Mouse (Mus musculus): ENCODE results near the gene Dse.

The Dse gene

DNA sequence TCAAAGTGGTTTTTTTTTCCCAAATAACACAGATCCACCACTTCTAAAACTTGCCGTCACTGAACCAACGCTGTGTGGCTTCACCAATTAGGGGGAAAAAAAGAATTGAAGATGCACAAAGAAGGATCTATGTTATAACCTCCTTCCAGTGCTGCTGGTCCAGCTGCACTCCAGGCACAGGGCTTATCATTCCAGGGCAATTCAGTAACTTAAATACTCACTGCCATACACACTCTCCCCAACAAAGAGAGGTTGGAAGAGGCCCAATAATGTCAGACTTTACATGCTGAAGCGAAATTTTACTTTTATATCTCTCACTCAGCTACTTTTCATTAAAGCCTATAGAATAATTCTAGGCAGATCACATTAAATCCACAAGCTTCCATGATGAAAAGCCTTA, 8.9 kb downstream of the Dse start:
- no peak for DNase-seq (ENCODE audit: low spot score)

DNA sequence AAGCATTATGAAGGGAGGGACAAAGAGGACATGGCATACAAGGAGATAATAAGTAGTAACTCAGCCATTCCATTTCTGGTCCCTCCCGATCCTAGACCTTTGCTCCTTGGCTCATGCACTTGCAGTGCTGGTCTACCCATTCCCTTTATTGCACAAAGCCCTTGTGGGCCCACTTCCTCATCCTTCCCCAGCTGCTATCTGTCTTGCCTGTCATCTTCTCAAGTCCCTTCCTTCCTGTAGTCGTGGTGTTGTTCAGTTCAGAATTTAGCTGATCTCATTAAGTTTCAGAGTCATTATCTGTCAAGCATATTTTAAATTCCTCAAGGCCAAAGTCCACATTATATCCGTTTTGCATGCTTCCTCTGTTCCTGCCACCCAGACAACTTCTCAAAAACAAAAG, 9.5 kb downstream of the Dse start:
- DNase-seq (ENCODE audit: low spot score) = no peak

DNA sequence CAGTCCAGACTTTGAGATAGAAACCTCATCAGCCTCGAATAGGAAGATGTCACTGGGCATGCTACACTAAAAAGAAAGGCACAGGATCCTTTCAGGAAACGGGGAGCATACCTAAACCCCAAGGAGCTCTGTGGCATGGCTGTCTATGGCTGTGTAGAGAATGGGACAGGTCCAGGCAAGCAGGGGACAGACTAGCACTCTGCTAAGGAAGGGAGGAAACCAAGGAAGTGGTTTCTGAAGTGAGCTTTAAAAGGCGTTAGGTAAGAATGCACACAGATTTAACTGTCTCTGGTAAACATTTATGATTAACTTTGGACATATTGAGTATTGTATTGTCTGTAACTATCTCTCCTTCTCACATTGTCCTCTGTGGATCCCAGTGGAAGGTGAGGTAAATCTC, 10.2 kb downstream of the Dse start:
- DNase-seq (ENCODE audit: low spot score) = no peak

DNA sequence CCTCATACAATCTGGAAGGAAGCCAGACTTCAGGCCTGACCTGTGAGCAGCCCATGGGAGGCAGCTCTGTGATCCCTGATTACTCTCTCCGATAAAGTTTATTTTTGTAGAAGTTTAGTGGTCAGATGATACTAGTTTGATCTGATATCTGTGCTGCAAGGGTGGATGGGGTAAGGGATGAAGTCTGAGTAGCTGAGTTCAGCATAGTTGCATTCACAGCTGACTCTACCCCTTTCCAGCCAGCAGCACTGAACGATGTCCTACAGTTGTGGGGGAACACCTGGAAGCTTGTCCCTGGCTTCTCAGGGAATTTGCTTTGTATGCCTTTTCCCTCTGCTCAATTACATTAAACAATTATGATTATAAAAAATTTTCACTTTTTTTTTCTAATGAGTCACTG, 12.6 kb downstream of the Dse start:
- no peak for DNase-seq (ENCODE audit: low spot score)

DNA sequence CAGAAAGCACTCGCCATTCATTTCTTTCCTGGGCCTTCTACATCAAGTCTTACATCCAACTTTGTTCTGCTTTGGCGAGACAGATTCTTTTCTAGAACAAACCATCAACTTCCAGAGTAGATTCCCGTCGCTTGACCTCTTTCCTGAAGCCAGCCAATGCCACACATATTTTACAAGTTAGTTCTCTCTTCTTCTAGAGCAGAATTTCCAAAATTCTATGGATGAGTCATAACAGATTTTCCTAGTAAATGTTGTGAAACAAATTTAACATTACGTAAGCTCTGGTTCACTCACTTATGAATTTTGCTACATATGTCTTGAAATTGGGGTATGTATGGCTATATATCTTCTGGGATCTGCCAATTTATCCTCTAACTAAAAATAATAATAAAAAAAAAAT, 13.0 kb downstream of the Dse start:
- DNase-seq (ENCODE audit: low spot score) = no peak

DNA sequence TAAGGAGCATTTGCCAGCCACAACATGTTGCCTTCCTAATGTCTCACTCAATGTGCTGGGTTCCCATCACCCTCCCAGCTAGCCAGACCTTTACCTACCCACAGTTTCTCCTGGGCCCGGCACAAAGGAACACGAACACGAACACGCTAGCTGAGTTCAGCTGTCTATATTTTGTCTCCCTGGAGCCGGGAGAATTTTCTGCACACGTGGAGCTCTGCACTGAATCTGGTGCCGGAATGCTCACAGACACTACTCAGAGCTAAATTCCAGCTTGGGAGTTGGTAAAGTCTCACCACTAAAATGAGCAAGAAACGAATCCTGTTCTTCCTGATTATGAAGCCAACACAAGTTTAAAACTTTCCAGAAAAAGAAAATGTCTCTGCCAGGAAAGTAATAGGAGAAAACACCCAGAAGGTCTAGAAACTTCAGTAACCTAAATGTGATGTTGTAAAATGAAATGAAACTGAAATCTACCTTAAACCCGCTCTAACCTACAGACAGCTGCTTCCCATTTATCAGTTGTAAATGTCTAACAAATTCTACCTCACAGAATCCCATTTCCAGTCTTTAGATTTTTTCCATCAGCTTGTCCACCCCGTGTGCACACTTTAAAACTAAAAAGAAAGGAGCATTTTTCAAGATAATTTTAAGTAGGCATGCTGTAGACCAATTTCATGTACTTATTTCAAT, 20.8 kb downstream of the Dse start:
- no peak for DNase-seq (ENCODE audit: low spot score)

DNA sequence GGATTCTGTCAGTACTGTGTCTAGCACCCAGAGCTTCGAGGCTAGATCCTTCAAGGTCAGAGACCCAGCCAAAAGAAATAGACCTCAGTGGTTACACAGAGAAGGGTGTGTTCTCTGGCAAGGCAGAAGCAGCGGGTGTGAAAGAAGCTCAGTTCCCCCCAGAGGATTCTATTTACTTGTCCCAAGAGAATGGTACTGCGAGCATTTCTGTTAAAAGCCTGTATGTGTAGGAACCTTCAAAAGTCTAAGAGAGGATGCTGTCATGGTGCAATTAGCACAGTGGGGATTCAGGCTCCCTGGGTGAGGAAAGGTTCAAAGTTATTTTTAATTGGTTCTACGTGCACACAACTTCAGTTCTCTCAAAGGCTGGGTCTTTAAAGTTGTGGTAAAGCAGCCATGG, 22.0 kb downstream of the Dse start:
- no peak for DNase-seq (ENCODE audit: low spot score)

DNA sequence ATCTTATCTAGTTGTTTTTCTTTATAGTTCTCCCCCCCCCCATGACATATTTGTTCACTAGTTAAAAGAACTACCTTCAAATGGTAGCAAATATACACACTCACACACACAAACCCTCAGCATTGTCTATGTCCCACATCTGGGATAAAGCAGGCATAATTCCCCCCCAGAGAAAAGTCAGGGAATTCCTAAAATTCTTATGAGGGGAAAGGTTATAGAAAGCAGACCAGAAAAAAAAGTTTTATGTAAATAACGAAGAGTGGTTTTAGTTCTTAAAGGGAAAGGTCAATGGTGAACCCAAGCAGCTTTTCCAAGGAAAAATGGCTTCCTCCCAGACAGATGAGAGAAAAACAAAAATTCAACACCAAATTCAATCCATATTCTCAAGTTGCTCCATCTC, 22.6 kb downstream of the Dse start:
- DNase-seq (ENCODE audit: low spot score) = no peak

DNA sequence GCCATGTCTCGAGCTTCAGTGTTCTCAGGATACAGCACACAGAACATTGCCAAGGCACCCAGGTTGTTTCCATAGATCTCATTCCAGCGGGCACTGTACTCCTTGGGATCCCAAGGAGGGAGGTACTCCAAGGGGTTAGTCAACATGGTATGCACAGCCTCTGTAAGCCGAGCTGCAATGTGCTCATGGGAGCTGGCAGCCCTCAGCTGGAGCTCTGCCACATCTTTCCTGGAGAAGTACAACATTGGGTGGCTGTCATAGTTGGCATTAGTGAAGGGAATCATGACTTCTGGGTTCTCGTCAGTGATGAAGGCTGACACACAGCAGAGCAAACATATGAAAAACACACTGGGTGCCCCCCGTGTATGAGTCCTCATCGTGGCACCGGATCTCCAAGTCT, 23.8 kb downstream of the Dse start:
- no peak for DNase-seq (ENCODE audit: low spot score)

DNA sequence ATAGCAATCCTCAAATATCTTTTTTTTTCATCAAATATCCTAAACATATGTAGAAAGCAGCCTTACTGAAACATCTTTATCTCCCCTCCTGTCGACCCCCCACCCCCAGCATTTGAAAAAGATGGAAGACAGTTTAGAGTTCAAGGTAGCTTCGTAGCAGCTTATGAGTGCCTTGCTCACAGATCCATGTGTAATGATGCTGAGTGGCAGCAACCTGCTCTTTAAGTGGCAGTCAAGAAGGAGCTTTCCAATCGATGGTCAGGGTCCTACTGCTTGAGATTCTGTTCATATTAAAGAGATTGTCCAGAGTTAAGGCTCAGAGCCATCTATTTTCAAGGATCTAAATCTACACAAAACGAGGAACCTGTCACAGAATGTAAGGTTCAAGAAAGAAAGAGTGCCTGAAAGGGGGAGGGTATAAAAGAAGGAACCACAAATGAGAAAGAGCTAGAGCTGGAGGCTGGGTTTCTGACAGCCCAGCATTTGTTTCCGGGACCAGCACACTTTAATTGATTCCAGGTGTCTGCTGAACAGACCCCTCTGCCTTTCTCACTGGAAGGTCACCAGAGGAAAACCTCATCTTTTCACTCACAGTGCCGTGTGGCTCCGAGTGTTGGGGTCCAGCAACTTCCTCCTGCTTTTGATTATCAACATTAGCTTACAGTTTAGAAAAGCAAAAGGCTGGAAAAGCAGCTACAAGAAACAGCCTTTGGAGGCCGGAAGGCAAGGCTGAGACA, 31.5 kb downstream of the Dse start:
- no peak for DNase-seq (ENCODE audit: low spot score)

DNA sequence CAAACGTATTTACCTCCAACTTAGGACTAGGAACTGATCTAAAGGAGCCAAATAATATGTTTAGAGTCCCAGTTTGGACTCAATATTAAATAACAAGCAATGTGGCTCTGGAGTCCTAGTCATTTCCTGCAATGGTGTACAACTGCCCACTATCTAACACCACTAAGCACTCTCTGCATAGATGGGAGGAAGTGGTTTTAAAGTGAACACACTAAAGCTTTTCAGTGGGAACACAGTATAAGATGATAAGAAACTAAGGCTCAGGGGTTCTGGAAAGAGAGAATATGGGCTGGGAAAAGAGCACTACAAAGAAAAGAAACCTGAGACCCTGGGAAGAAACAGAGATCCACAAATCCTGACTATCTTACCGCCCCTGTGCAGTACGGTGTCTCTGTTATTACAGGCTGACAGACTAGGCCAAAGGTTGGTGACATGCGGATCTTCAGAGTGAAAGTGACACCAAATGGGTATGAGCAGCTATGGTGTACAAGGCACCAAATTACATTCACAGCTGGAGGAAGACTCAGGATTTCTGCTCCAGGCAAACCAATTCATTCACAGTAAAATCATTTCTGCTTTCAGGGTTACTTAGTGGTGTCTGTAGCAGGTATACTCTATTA, 34.7 kb downstream of the Dse start:
- no peak for DNase-seq (ENCODE audit: low spot score)

DNA sequence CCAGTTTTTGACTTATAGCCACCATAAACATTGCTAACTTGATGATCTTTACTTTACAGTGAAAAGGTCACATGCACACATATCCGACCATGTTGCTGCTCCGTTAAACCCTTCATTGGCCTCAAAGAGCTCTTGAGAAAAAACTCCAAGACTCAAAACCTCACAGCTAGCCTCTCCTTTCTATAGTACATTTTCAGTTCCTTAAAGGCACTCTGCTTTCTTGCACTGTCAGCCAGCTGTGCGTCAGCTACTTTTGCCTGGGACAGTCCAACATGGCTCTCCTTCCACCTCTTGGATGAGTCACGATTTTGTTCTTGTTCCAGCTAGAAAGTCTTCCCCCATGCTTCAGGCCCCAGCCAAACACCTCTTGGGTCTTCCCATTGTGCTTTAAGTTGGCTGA, 35.9 kb downstream of the Dse start:
- DNase-seq (ENCODE audit: low spot score) = no peak

DNA sequence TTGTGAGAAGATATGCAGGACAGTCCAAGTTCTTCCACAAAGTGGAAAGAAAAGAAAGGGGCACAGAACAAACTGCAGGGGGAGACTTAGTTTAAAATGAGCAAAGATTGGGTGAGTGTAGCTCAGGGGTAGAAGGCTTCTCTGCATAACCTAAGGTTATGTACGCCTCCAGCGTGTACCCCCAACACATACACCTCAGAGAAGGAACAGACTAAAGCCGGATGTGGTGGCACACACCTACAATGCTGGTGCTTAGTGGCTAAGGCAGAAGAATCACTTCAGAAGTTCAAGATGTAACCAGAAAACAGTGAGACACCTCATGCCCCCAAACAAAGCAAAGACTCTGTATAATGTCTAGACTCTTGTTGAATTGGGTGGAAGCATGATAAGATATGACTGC, 36.3 kb downstream of the Dse start:
- DNase-seq (ENCODE audit: low spot score) = no peak

DNA sequence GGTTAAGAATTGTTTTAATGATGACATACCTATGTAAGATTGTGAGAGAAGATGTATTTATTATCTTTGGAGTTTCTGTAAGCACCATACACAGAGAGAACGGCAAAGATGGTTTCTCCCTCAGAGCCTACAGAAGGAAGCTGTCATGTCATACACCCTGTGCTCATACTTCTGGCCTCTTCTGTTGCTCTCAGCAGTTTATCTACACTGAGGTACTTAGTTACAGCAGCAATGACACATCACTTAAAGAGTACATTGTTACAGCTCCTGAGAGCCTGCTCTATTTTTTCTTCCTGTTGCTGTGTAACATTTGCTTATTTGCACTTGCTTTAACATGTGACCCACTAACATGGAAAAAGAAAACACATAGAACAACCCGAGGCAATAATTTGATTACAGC, 40.5 kb downstream of the Dse start:
- DNase-seq (ENCODE audit: low spot score) = no peak

DNA sequence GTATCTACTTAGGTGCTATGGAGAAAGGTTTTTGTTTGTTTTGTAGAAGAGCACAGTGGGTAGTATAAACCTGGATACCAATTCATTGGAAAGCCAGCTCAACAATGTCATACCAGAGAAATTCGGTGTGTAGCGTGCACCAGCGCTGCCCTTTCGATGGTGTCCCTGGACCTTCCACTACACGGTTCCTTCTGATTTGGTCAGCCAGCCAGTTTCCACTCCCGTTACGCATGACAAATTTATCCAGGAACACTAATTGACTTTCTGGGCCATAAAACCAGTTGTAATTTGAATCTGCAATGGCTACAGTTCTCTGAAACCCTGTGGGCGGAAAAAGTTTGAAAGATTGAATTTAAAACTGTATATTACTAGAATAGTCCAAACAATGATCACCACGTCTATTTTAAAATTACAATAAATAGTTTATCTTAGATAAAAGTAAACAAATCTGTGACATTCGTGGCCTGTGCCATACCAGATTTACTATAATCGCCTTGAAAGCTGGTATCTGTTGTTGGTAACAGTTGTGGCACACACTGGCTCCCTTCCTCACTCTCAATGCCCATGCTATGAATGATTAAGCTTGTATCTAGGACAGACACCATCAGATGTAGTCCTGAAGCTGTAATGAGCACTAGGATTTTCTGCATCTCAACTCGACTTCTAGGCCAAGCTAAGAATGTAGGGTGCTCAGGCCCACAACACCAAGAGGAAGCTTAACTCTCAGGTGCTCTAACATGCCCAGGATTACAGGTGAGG, 51.5 kb downstream of the Dse start:
- DNase-seq (ENCODE audit: low spot score) = no peak

DNA sequence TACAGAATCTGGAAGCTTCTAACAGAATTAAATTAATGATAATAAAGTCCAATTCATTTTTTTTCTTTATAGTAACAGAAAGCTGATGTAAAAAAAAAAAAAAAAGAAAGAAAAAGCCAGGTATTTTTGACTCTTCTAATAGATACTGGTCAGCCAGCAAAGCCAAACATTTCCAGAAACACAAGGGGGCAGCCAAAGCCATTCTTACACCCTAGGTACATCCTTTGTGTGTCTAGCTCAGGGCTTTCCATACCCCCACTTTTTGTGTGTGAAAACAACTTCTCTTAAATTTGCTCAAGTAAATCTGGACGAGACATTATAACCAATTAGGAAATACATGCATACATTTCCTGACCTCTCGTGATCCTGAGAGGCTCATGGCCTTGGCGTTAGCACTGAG, 55.7 kb downstream of the Dse start:
- no peak for DNase-seq (ENCODE audit: low spot score)

DNA sequence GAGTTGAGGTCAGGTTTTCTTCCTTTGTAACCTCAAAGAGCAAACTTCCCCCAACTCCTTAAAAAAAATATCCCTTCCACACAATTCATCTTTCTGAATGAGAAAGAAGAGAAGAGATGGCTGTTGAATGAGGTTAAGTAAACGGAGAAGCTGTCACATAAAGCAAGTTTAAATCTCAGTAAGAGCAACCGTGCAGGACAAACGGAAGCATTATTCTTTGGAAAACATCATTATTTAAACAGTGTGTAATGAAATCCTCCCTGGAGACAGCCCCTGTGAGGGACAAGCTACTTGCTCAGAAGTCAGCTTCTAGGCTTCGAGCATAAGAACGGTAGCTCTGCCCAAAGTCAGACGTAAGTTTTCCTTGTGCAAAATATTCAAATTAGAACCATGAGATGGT, 57.1 kb downstream of the Dse start:
- DNase-seq (ENCODE audit: low spot score) = no peak

DNA sequence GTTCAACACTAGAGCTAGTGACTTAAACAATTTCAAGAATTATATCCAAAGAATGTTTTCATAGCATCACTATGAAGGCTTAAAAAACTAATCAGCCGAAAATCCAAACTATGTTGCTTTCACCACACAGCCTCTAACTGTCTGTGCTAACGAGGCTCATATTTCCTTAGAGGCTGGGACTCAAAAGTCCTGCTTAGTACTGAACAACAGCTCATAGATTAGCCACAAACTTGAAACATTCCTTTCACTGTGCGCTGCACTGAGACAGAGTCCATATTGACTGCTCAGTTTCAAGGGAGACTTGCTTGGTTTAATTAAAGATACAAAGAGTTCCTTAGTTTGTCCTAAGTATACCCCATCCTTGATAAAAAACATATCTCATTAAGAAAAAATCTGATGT, 57.7 kb downstream of the Dse start:
- no peak for DNase-seq (ENCODE audit: low spot score)

DNA sequence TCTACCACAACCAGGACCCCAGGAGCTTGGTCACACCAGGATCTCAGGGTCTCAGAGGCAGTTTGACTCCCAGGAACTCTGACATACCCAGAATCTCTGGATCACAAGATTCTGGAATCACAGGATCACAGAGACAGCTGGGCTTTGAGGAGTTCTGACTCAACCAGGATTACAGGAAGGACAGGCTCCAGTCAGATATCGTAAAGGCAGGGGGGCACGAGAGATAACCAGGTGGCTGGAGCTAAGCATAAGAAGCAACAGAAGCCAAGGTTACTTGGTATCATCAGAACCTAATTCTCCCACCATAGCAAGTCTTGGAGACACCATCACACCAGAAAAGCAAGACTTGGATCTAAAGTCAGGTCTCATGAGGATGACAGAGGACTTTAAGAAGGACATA, 65.8 kb downstream of the Dse start:
- DNase-seq (ENCODE audit: low spot score) = no peak

DNA sequence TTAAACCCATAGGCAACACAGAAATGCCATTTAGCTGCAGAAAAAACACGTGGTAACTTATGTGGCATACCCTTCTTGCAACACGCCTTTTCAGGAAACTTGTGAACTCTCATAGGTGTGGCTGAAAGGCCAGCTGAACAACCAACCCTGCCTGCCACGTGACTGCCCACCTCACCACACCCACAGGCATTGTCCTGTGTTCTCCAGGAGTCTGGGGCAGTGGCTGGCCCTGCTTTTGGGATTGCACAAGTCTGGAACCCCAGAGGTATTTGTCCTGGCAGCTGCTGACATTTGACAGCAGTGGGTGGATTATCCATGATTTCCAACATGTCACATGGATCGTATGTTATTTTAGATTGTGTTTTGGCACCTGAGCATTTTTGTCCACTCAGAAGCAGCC, 67.7 kb downstream of the Dse start:
- no peak for DNase-seq (ENCODE audit: low spot score)

DNA sequence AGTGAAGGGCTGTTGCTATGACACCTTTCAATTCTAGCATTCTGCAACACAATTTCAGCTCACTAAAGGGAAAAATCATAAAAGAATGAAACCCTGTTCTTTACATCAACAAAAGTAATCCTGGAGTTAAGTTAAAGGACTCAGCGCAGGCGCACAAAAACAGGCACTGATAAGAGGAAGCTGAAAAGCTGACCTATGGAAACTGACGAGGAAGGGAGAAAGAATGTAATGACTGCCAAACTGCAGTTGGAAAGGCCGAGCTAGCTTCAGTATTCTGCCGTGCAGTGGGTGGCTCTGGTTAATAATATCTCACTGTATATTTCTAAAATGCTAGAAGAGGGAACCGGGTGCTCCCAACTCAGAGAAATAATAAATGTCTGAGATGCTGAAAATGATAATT, 69.5 kb downstream of the Dse start:
- DNase-seq (ENCODE audit: low spot score) = no peak

DNA sequence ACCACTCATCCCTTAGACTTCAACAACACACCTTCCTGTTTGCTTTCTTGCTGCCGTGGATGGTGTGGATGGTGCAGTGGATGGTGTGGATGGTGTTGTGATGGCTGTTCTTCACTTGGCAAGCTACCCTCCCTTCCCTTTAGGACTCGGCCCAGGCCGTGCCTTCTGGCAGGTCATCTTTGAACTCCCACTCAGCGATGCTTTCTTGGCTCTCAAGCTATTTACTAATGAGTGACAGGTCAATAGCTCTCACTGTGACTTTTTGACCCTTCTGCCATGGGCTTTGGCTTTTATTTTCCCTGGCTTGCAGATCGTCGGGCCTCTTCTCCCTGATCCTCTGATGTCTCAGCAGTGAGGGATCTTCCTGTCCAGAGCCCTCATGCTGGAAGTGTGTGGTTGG, 71.1 kb downstream of the Dse start:
- DNase-seq (ENCODE audit: low spot score) = no peak

DNA sequence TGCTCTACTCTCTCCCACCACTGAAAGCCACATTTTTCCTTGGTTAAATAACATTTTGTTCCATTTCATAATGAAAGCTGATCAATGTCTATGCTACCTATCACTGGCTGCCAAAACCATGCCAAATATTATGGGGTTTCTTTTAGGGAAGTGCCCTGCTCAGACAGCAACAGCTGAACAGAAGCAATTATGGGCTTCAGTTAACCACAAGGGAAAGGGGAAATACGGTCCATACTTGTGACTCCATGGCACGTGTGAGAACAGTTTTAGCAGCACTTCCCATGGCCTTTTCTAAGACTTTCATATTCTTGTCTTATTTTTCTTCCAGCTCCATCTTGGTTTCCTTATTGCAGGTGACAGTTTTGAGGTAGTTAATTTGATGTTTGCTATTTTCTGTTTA, 76.2 kb downstream of the Dse start:
- no peak for DNase-seq (ENCODE audit: low spot score)
